Mouse (Mus musculus) heart, adult 2 months (tissue): ENCODE measurements around the gene Smarca4. TPM values are rescaled to one million over a fixed set of nuclear protein-coding genes. Genes with fewer than 3 reads are reported as not detected.

Experiments
- DNase-seq, 2 experiments: peaks; one replicate each; pipeline ENCODE4 v3.0.0; 2021
- H3K27ac ChIP-seq: fragments of 200-600 bp; 2 replicates; pipeline ENCODE4 v1.8.1; 2022
- H3K27me3 ChIP-seq: fragments of 200-500 bp; 2 replicates; pipeline ENCODE4 v1.6.1; 2012; ENCODE audit warnings: mild to moderate bottlenecking, low read length, inconsistent platforms, mixed read lengths; ENCODE audit not compliant: control insufficient read depth, insufficient read depth
- H3K36me3 ChIP-seq: fragments of 200-500 bp; 2 replicates; pipeline ENCODE4 v1.6.1; 2012; ENCODE audit warnings: low read length, inconsistent platforms; ENCODE audit not compliant: control insufficient read depth, insufficient read depth
- H3K4me1 ChIP-seq: fragments of 200-500 bp; 2 replicates; pipeline ENCODE4 v1.6.1; 2011; ENCODE audit warnings: low read length; ENCODE audit not compliant: control insufficient read depth, insufficient read depth
- H3K4me3 ChIP-seq: fragments of 200-600 bp; 2 replicates; pipeline ENCODE4 v1.8.1; 2022
- H3K79me2 ChIP-seq: fragments of 200-500 bp; replicated peaks from 2 replicates; pipeline ENCODE4 v1.6.1; 2012; ENCODE audit warnings: mild to moderate bottlenecking, inconsistent platforms, low read length, moderate library complexity, mixed read lengths; ENCODE audit not compliant: control insufficient read depth, insufficient read depth
- H3K9ac ChIP-seq: fragments of 200-500 bp; 2 replicates; pipeline ENCODE4 v1.6.1; 2012; ENCODE audit warnings: low read depth, mild to moderate bottlenecking, control low read depth, inconsistent platforms, low read length, mixed read lengths
- CTCF ChIP-seq: fragments of 200-600 bp; IDR thresholded peaks from 2 replicates; pipeline ENCODE4 v1.8.1; 2022; ENCODE audit warnings: antibody characterized with exemption, mild to moderate bottlenecking, moderate library complexity
- EP300 ChIP-seq: fragments of 200-500 bp; IDR thresholded peaks from 2 replicates; pipeline ENCODE4 v1.6.1; 2011; ENCODE audit warnings: low read depth, low read length, control low read depth; ENCODE audit not compliant: insufficient read depth
- POLR2A ChIP-seq: fragments of 200-500 bp; IDR thresholded peaks from 2 replicates; pipeline ENCODE4 v1.6.1; 2011; ENCODE audit warnings: mild to moderate bottlenecking, low read depth, low read length, control low read depth; ENCODE audit not compliant: insufficient read depth
- WGBS: fragments of 180-500 bp; shearing (Covaris S2); methylation state at CpG from one replicate; pipeline ENCODE4 v1.1.7; 2018; 5-methylcytosine and 5-hydroxymethylcytosine counted together
- intact Hi-C: fragments of 180-260 bp; cut with DNase I; formaldehyde crosslinking; loops from one replicate; pipeline ENCODE4 v1.15.1; 2025
- polyA plus RNA-seq: library from polyadenylated mRNA; depleted of rRNA; stranded (reverse); fragments of >200 nt; gene quantifications from 2 replicates; pipeline ENCODE4 v1.2.3, GENCODE M21; 2012
- total RNA-seq, 2 experiments: library from RNA; stranded (reverse); gene quantifications; 2 replicates each; pipeline ENCODE4 v1.2.3; 2021

Smarca4 gene
- total and polyA plus RNA-seq, 3 experiments = 21.5 to 47.0 (median 43.5) TPM

GRCm38 (mm10) chr9:21680448-21680847 lies 64.5 kb downstream of the Smarca4 start:
- intact Hi-C loops = no loop called here
- no peaks in the 10 kb centered on the region for H3K4me1 ChIP-seq
- H3K27me3 ChIP-seq = no peaks in the 10 kb centered on the region
- H3K9ac ChIP-seq = no peak overlapping the region
- H3K36me3 ChIP-seq = no peaks in the 10 kb centered on the region
- WGBS = 86% methylated on average over 4 of the region's 4 CpGs
- TF ChIP-seq POLR2A = no peak
- TF ChIP-seq CTCF = no peak
- no peak for TF ChIP-seq EP300
- H3K27ac ChIP-seq = no peak overlapping the region
- no peak overlapping the region for H3K4me3 ChIP-seq
- DNase-seq = no peak
- H3K79me2 ChIP-seq = no peaks in the 10 kb centered on the region

- Histone ChIP-seq H3K27ac (no peak overlapping the region), H3K36me3 (no peaks in the 10 kb centered on the region), H3K27me3 (no peaks in the 10 kb centered on the region), H3K4me3 (no peak overlapping the region), H3K4me1 (no peaks in the 10 kb centered on the region), H3K9ac (no peak overlapping the region), H3K79me2 (no peaks in the 10 kb centered on the region)
- 93% methylated on average over 4 of the region's 4 CpGs for WGBS
- DNase-seq = no peak
- TF ChIP-seq POLR2A (no peak), CTCF (peak; percentile 55), EP300 (no peak)
- intact Hi-C loops = no loop called here
Measured at GRCm38 (mm10) chr9:21682827-21683226, 66.9 kb downstream of the Smarca4 start.

- TF ChIP-seq CTCF = no peak
- Histone ChIP-seq H3K4me3 (no peak overlapping the region), H3K79me2 (no peaks in the 10 kb centered on the region), H3K36me3 (no peaks in the 10 kb centered on the region), H3K4me1 (no peaks in the 10 kb centered on the region), H3K9ac (no peak overlapping the region), H3K27ac (no peak overlapping the region), H3K27me3 (no peaks in the 10 kb centered on the region)
- no peak for DNase-seq
- intact Hi-C loops = no loop called here
- 69% methylated on average over 3 of the region's 3 CpGs for WGBS
Measured at GRCm38 (mm10) chr9:21683897-21684296, 67.9 kb downstream of the Smarca4 start.

GRCm38 (mm10) chr9:21688554-21688953 lies 72.6 kb downstream of the Smarca4 start:
- H3K4me3 ChIP-seq = no peak overlapping the region
- no peak for DNase-seq
- TF ChIP-seq EP300 = no peak
- TF ChIP-seq POLR2A = no peak
- TF ChIP-seq CTCF = no peak
- H3K27me3 ChIP-seq = no peaks in the 10 kb centered on the region
- intact Hi-C loops = no loop called here
- no peaks in the 10 kb centered on the region for H3K4me1 ChIP-seq
- H3K79me2 ChIP-seq = no peaks in the 10 kb centered on the region
- no peak overlapping the region for H3K9ac ChIP-seq
- H3K27ac ChIP-seq = no peak overlapping the region
- H3K36me3 ChIP-seq = no peaks in the 10 kb centered on the region
- 58% methylated on average over 7 of the region's 7 CpGs for WGBS

GRCm38 (mm10) chr9:21690031-21690430 lies 74.1 kb downstream of the Smarca4 start:
- H3K79me2 ChIP-seq = no peaks in the 10 kb centered on the region
- DNase-seq = no peak
- no peaks in the 10 kb centered on the region for H3K36me3 ChIP-seq
- WGBS = 79% methylated on average over 3 of the region's 3 CpGs
- intact Hi-C loops = loop anchor here (5.0 kb wide), 2 partner anchors 112 to 182 kb away; no protein-coding TSS in a partner anchor
- H3K4me3 ChIP-seq = no peak overlapping the region
- no peak overlapping the region for H3K9ac ChIP-seq
- H3K27ac ChIP-seq = no peak overlapping the region
- no peaks in the 10 kb centered on the region for H3K27me3 ChIP-seq
- H3K4me1 ChIP-seq = no peaks in the 10 kb centered on the region
- TF ChIP-seq CTCF (no peak), POLR2A (no peak), EP300 (no peak)

GRCm38 (mm10) chr9:21691862-21692261 lies 75.9 kb downstream of the Smarca4 start:
- H3K4me1 ChIP-seq = no peaks in the 10 kb centered on the region
- no peaks in the 10 kb centered on the region for H3K27me3 ChIP-seq
- intact Hi-C loops = loop anchor here (5.0 kb wide), 2 partner anchors 110 to 180 kb away; no protein-coding TSS in a partner anchor
- no peak overlapping the region for H3K27ac ChIP-seq
- no peak overlapping the region for H3K4me3 ChIP-seq
- DNase-seq = peak in 1 of 2 experiments; percentile 39
- no peak for TF ChIP-seq POLR2A
- TF ChIP-seq CTCF = peak; percentile 75
- H3K79me2 ChIP-seq = no peaks in the 10 kb centered on the region
- no peaks in the 10 kb centered on the region for H3K36me3 ChIP-seq
- 42% methylated on average over 2 of the region's 2 CpGs for WGBS
- no peak overlapping the region for H3K9ac ChIP-seq
